Mouse (Mus musculus) cortical plate, adult 2 months (tissue): ENCODE data around the gene Hnrnpd.

Experiments used
- CTCF ChIP-seq: fragments of 200-500 bp; IDR thresholded peaks from 2 replicates; pipeline ENCODE4 v1.5.1; 2011; ENCODE audit warnings: mild to moderate bottlenecking, control low read depth, low read length; ENCODE audit not compliant: insufficient read depth; ENCODE audit errors: extremely low read depth
- POLR2A ChIP-seq: fragments of 200-500 bp; IDR thresholded peaks from 2 replicates; pipeline ENCODE4 v1.6.1; 2011; ENCODE audit warnings: mild to moderate bottlenecking, low read length, control low read depth; ENCODE audit not compliant: insufficient read depth; ENCODE audit errors: extremely low read depth

DNA sequence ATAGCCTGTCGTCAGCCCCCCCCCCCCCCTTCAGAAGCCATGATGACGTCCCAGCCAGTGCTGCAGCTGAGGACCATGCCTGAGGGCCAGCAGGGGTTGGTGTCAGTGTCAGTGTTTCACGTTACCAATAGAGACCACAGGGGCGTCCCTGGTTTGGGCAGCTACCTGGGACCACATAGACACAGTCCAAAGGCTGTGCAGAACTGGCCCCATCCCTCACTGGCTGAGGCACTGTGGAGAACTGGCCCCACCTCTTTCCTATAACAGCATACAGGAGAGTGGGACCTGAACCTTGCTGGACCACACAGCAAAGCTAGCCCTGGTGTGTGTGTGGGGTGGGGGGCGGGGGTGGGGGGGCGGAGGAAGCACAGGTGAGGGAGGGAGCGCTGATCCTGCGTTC is 21.8 kb upstream of the Hnrnpd start:
- no peak for TF ChIP-seq CTCF
- no peak for TF ChIP-seq POLR2A
